In genomic region chr11:54910081-54910665, GRCm38 (mm10) we compare ENCODE assay signal across 24 mouse cellular contexts. TPM values are rescaled to one million over a fixed set of nuclear protein-coding genes. Genes with fewer than 3 reads are reported as not detected.
"Had no signal": no experiment of that assay in that cellular context is flagged by ENCODE, and none has a peak within 500 bp of the region (broad histone marks: within the 10 kb centered on the region; RNA-seq: fewer than 3 reads in every experiment).

No protein-coding gene starts in this region.

- H3K9me3 ChIP-seq: limb, embryonic 12.5 days; limb, embryonic 15.5 days; lung, embryonic 15.5 days; midbrain, embryonic 12.5 days; neural tube, embryonic 13.5 days; stomach, embryonic 15.5 days had no signal

- H3K9ac ChIP-seq: limb, embryonic 12.5 days; limb, embryonic 15.5 days; liver, embryonic 14.5 days; liver, postnatal 0 days; lung, embryonic 15.5 days; midbrain, embryonic 12.5 days; neural tube, embryonic 13.5 days; stomach, embryonic 15.5 days had no signal

- H3K27ac ChIP-seq: hindbrain, postnatal 0 days; limb, embryonic 12.5 days; limb, embryonic 15.5 days; liver, embryonic 14.5 days; lung, embryonic 15.5 days; midbrain, embryonic 12.5 days; neural tube, embryonic 13.5 days; stomach, embryonic 15.5 days had no signal

- H3K4me1 ChIP-seq: limb, embryonic 12.5 days; limb, embryonic 15.5 days; lung, embryonic 15.5 days; midbrain, embryonic 12.5 days; neural tube, embryonic 13.5 days; stomach, embryonic 15.5 days had no signal

- H3K4me3 ChIP-seq: limb, embryonic 12.5 days; limb, embryonic 15.5 days; lung, embryonic 15.5 days; midbrain, embryonic 12.5 days; myocyte; neural tube, embryonic 13.5 days; stomach, embryonic 15.5 days had no signal

- ATAC-seq: hindbrain, postnatal 0 days; inflammation-experienced regulatory T-cells, adult 6 months; intestine, embryonic 16.5 days; liver, postnatal 0 days; midbrain, embryonic 16.5 days had no signal

- H3K4me2 ChIP-seq: limb, embryonic 12.5 days; limb, embryonic 15.5 days; liver, embryonic 11.5 days; lung, embryonic 15.5 days; midbrain, embryonic 12.5 days; neural tube, embryonic 13.5 days; stomach, embryonic 15.5 days had no signal

- H3K27me3 ChIP-seq: limb, embryonic 12.5 days; limb, embryonic 15.5 days; lung, embryonic 15.5 days; midbrain, embryonic 12.5 days; neural tube, embryonic 13.5 days; stomach, embryonic 15.5 days had no signal

- DNase-seq: left cerebral cortex, postnatal 4 days; liver, postnatal 0 days; lung, postnatal 14 days; lung, postnatal 4 days; retina, postnatal 1 day; right cerebral cortex, postnatal 25 days; spleen, adult 18-20 months; thymus, postnatal 25 days had no signal

RNA-seq across cellular contexts. Expression of gene Gpx3, which starts 7.9 kb away (rescaled TPM):
- total RNA-seq: megakaryocyte-erythroid progenitor cell, adult 5-6 weeks; monocyte, adult 5-6 weeks; neutrophil, adult 5-6 weeks had no signal
